7 mouse cellular contexts compared by ENCODE assay signal in the genomic region with DNA sequence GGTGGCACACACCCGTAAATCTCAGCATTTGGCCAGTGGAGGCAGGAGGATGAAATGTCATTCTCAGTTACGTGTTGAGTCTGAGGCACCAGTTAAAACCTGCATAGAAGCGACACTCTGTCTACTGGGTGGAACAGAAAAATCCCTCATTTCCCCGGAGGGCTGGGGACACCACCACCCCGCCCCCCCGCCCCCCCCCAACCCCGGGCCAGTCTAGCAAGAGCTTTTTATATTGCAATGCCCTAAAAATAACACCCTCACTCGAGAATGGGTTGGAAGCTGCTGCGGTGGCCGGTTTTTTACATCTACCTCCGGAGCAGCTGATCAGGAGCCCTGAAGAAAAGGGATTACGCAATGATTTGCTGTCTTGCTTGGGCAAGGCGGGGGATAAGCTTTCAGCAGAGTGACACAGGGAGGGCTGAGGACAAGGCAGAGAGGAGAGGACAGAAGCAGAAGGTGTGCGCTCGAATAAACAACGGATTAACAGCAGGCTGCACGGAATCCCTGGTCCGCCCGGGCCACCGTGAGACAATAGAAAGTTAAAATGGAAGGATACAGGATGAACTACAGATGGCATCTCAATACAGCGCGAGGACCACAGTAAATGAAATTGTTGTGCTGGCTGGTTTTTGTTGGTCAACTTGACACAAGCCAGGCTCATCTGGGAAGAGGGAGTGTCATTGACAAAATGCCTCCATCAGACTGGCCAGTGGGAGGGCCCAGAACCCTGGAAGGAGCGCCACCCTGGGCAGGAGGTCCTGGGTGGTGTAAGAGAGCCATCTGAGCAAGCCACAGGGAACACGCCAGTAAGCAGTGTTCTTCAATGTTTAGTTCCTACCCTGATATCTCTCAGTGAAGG. TPM values are rescaled to one million over a fixed set of nuclear protein-coding genes. Genes with fewer than 3 reads are reported as not detected.
A peak's percentile ranks its signal among the peaks of the same experiment; 100 is the strongest.
DNase-seq lines count a peak whose midpoint lies in the region; ATAC-seq and TF ChIP-seq lines count a peak whose summit lies in the region.

No protein-coding gene starts in this region.

- H3K36me3 ChIP-seq in testis, adult 2 months (ENCODE audit: control insufficient read depth, insufficient read depth, low read length): no peaks in the 10 kb centered on the region
- H3K36me3 ChIP-seq in heart, embryonic 16.5 days (ENCODE audit: control insufficient read depth, insufficient read depth): no peaks in the 10 kb centered on the region
- no peaks in the 10 kb centered on the region for H3K36me3 ChIP-seq in liver, embryonic 14.5 days (replicated peaks; ENCODE audit: control insufficient read depth, insufficient read depth, low read depth)

- no peaks in the 10 kb centered on the region for H3K9me3 ChIP-seq in heart, embryonic 16.5 days (replicated peaks; ENCODE audit: control insufficient read depth, low read length)
- no peaks in the 10 kb centered on the region for H3K9me3 ChIP-seq in liver, embryonic 14.5 days (ENCODE audit: control insufficient read depth, low read length)

- no peaks in the 10 kb centered on the region for H3K27me3 ChIP-seq in testis, adult 2 months (ENCODE audit: control insufficient read depth, insufficient read depth, low read length)
- no peaks in the 10 kb centered on the region for H3K27me3 ChIP-seq in heart, embryonic 16.5 days (ENCODE audit: control insufficient read depth, insufficient read depth, low read length)
- H3K27me3 ChIP-seq in liver, embryonic 14.5 days (ENCODE audit: control insufficient read depth, insufficient read depth, low read length): no peaks in the 10 kb centered on the region

- no peak overlapping the region for H3K27ac ChIP-seq in testis, adult 2 months (ENCODE audit: control insufficient read depth, insufficient read depth, low read depth, low read length)
- peak overlapping the region; percentile 87 for H3K27ac ChIP-seq in heart, embryonic 16.5 days (ENCODE audit: low read length)
- no peak overlapping the region for H3K27ac ChIP-seq in liver, embryonic 14.5 days
- no peak overlapping the region for H3K27ac ChIP-seq in olfactory bulb, adult 2 months (ENCODE audit: insufficient read depth, low read depth, low read length)

- WGBS in heart, embryonic 16.5 days: 3% methylated on average over 24 of the region's 24 CpGs
- WGBS in liver, embryonic 14.5 days (ENCODE audit: insufficient replicate concordance): 6% methylated on average over 24 of the region's 24 CpGs
- WGBS in olfactory bulb, adult 2 months: 6% methylated on average over 24 of the region's 24 CpGs

- H3K9ac ChIP-seq in heart, embryonic 16.5 days (ENCODE audit: low read length): peak overlapping the region; percentile 74
- H3K9ac ChIP-seq in liver, embryonic 14.5 days (replicated peaks): no peak overlapping the region

- no peak for TF ChIP-seq POLR2A in testis, adult 2 months (IDR thresholded peaks at IDR 0.05; ENCODE audit: control insufficient read depth, low read depth, low read length)
- 0 out of 2 replicates have a peak, but pooled peaks have one; percentile 30 for TF ChIP-seq POLR2A in olfactory bulb, adult 2 months (IDR thresholded peaks at IDR 0.05; ENCODE audit: insufficient read depth, low read depth, low read length)

- TF ChIP-seq CTCF in testis, adult 2 months (IDR thresholded peaks at IDR 0.05; ENCODE audit: control insufficient read depth, insufficient read depth, insufficient replicate concordance, low read depth, low read length): no peak
- TF ChIP-seq CTCF in liver, embryonic 14.5 days (IDR thresholded peaks at IDR 0.05; ENCODE audit: low read depth): no peak
- TF ChIP-seq CTCF in olfactory bulb, adult 2 months (IDR thresholded peaks at IDR 0.05; ENCODE audit: insufficient read depth, low read depth, low read length): no peak

- DNase-seq in testis, postnatal 14 days (ENCODE audit: low spot score): no peak
- DNase-seq in embryo, embryonic 11 days: peak; percentile 27
- DNase-seq in liver, embryonic 14.5 days (ENCODE audit: low read depth in 3 of 3, low spot score in 3 of 3): no peak
- no peak for DNase-seq in urinary bladder, adult 2 months (ENCODE audit: low spot score)

- peak; percentile 37 for ATAC-seq in heart, embryonic 16.5 days (replicated peaks; ENCODE audit: extremely low read depth, insufficient read depth, low FRiP score)
- ATAC-seq in liver, embryonic 14.5 days (ENCODE audit: insufficient read depth): no peak

- peak overlapping the region; percentile 83 for H3K4me2 ChIP-seq in heart, embryonic 16.5 days (ENCODE audit: low read depth, low read length)
- H3K4me2 ChIP-seq in liver, embryonic 14.5 days (ENCODE audit: low read depth): peak overlapping the region; percentile 37

- no peak for TF ChIP-seq EP300 in liver, embryonic 14.5 days (IDR thresholded peaks at IDR 0.05; ENCODE audit: low read depth)

- peak overlapping the region; percentile 51 for H3K4me3 ChIP-seq in testis, adult 2 months (ENCODE audit: control insufficient read depth, low read depth, low read length)
- peak overlapping the region; percentile 54 for H3K4me3 ChIP-seq in heart, embryonic 16.5 days (ENCODE audit: low read length)
- no peak overlapping the region for H3K4me3 ChIP-seq in liver, embryonic 14.5 days (ENCODE audit: insufficient read depth in 1 of 2, low read depth in 2 of 2, low read length in 2 of 2)
- H3K4me3 ChIP-seq in olfactory bulb, adult 2 months (ENCODE audit: insufficient read depth, low read depth, low read length): peak overlapping the region; percentile 42

- peaks cover 5% of the 10 kb centered on the region for H3K4me1 ChIP-seq in testis, adult 2 months (ENCODE audit: control insufficient read depth, insufficient read depth, low read length)
- H3K4me1 ChIP-seq in heart, embryonic 16.5 days (ENCODE audit: control insufficient read depth, insufficient read depth, low read length): peaks cover 17% of the 10 kb centered on the region
- H3K4me1 ChIP-seq in liver, embryonic 14.5 days (replicated peaks; ENCODE audit: control insufficient read depth in 2 of 2, insufficient read depth in 2 of 2, low read length in 1 of 2): no peaks in the 10 kb centered on the region
- H3K4me1 ChIP-seq in olfactory bulb, adult 2 months (ENCODE audit: control insufficient read depth, insufficient read depth, low read length): peaks cover 9% of the 10 kb centered on the region

RNA-seq across cellular contexts. Expression of gene Dync1li1, which starts 15.7 kb away (rescaled TPM):
- 3.8 and 4.7 TPM in 2 replicates for polyA plus RNA-seq in testis, adult 2 months (2012; rRNA removed)
- polyA plus RNA-seq in heart, embryonic 16.5 days (2015; fragmentation: Nextera tagmentation; extraction: Ambion mirVana): 69.2 and 76.0 TPM in 2 replicates
- polyA plus RNA-seq in liver, embryonic 14.5 days (2012; rRNA removed): 5.0 and 10.3 TPM in 2 replicates
- 10.8 and 11.5 TPM in 2 replicates for polyA plus RNA-seq in liver, embryonic 14.5 days (2014; fragmentation: Nextera tagmentation; extraction: Ambion mirVana)
- polyA plus RNA-seq in olfactory bulb, adult 2 months (2012; ENCODE audit: insufficient read depth, insufficient read length, low replicate concordance, missing spikeins): not detected in 2 replicates
- 24.9 and 27.6 TPM in 2 replicates for polyA plus RNA-seq in urinary bladder, adult 2 months (2012; rRNA removed)

RNA-seq across cellular contexts. Expression of gene Cnot10, which starts 32.9 kb away (rescaled TPM):
- polyA plus RNA-seq in testis, adult 2 months (2012; rRNA removed): 37.6 and 40.1 TPM in 2 replicates
- 38.6 and 41.4 TPM in 2 replicates for polyA plus RNA-seq in heart, embryonic 16.5 days (2015; fragmentation: Nextera tagmentation; extraction: Ambion mirVana)
- polyA plus RNA-seq in liver, embryonic 14.5 days (2012; rRNA removed): 16.3 and 20.7 TPM in 2 replicates
- polyA plus RNA-seq in liver, embryonic 14.5 days (2014; fragmentation: Nextera tagmentation; extraction: Ambion mirVana): 23.1 and 23.8 TPM in 2 replicates
- not detected in 2 replicates for polyA plus RNA-seq in olfactory bulb, adult 2 months (2012; ENCODE audit: insufficient read depth, insufficient read length, low replicate concordance, missing spikeins)
- 42.0 and 45.8 TPM in 2 replicates for polyA plus RNA-seq in urinary bladder, adult 2 months (2012; rRNA removed)

RNA-seq across cellular contexts. Expression of gene Cmtm6, which starts 58.0 kb away (rescaled TPM):
- polyA plus RNA-seq in testis, adult 2 months (2012; rRNA removed): 19.5 and 25.9 TPM in 2 replicates
- polyA plus RNA-seq in heart, embryonic 16.5 days (2015; fragmentation: Nextera tagmentation; extraction: Ambion mirVana): 51.0 and 51.6 TPM in 2 replicates
- polyA plus RNA-seq in liver, embryonic 14.5 days (2012; rRNA removed): 8.7 and 10.8 TPM in 2 replicates
- polyA plus RNA-seq in liver, embryonic 14.5 days (2014; fragmentation: Nextera tagmentation; extraction: Ambion mirVana): 20.1 and 24.2 TPM in 2 replicates
- not detected in 2 replicates for polyA plus RNA-seq in olfactory bulb, adult 2 months (2012; ENCODE audit: insufficient read depth, insufficient read length, low replicate concordance, missing spikeins)
- 40.3 and 41.4 TPM in 2 replicates for polyA plus RNA-seq in urinary bladder, adult 2 months (2012; rRNA removed)

Comparison
In these comparisons a context has a peak if more than half of its experiments do, and no peak if none do; other contexts are left out.
1. H3K4me3 ChIP-seq: peak in testis, adult 2 months (single experiment), heart, embryonic 16.5 days (single experiment) and olfactory bulb, adult 2 months (single experiment); none in liver, embryonic 14.5 days (0 of 2).